Mouse (Mus musculus) kidney, embryonic 15.5 days (tissue): Measurements from ENCODE around the gene Prelid1. TPM values are rescaled to one million over a fixed set of nuclear protein-coding genes. Genes with fewer than 3 reads are reported as not detected.

Source experiments
- ATAC-seq: fragments of 200-750 bp; cut with Nextera tagmentation; replicated peaks from 2 replicates; pipeline ENCODE4 v1.8.0; 2017; ENCODE audit warnings: moderate TSS enrichment; ENCODE audit not compliant: low FRiP score
- H3K27ac ChIP-seq: fragments of 300-500 bp; sonication (generic); 2 replicates; pipeline ENCODE4 v1.5.1; 2015; ENCODE audit warnings: mild to moderate bottlenecking, inconsistent platforms
- H3K27me3 ChIP-seq: fragments of 300-500 bp; sonication (generic); 2 replicates; pipeline ENCODE4 v1.6.1; 2015; ENCODE audit warnings: inconsistent platforms
- H3K36me3 ChIP-seq: fragments of 300-500 bp; sonication (generic); 2 replicates; pipeline ENCODE4 v1.6.1; 2015; ENCODE audit warnings: inconsistent platforms
- H3K4me1 ChIP-seq: fragments of 300-500 bp; sonication (generic); 2 replicates; pipeline ENCODE4 v1.6.1; 2015; ENCODE audit warnings: inconsistent platforms
- H3K4me2 ChIP-seq: fragments of 300-500 bp; sonication (generic); 2 replicates; pipeline ENCODE4 v1.6.1; 2015; ENCODE audit warnings: moderate library complexity, mild to moderate bottlenecking, inconsistent platforms
- H3K4me3 ChIP-seq: fragments of 300-500 bp; sonication (generic); replicated peaks from 2 replicates; pipeline ENCODE4 v1.5.1; 2015; ENCODE audit warnings: mild to moderate bottlenecking, inconsistent platforms
- H3K9ac ChIP-seq: fragments of 300-500 bp; sonication (generic); 2 replicates; pipeline ENCODE4 v1.6.1; 2015; ENCODE audit warnings: mild to moderate bottlenecking, inconsistent platforms
- H3K9me3 ChIP-seq: fragments of 300-500 bp; sonication (generic); replicated peaks from 2 replicates; pipeline ENCODE4 v1.6.1; 2016; ENCODE audit warnings: inconsistent platforms
- WGBS: fragments of 180-500 bp; shearing (Covaris S2); methylation state at CpG from one replicate; pipeline ENCODE4 v1.1.7; 2015; ENCODE audit warnings: mixed read lengths; 5-methylcytosine and 5-hydroxymethylcytosine counted together
- polyA plus RNA-seq: library from polyadenylated mRNA; unstranded; fragments of >200 nt; fragmentation: Nextera tagmentation; extraction: Ambion mirVana; gene quantifications from 2 replicates; pipeline ENCODE4 v1.2.1, GENCODE M21; 2015

Gene Prelid1
- polyA plus RNA-seq, 1 experiment from 2014 or later = 464 TPM

DNA sequence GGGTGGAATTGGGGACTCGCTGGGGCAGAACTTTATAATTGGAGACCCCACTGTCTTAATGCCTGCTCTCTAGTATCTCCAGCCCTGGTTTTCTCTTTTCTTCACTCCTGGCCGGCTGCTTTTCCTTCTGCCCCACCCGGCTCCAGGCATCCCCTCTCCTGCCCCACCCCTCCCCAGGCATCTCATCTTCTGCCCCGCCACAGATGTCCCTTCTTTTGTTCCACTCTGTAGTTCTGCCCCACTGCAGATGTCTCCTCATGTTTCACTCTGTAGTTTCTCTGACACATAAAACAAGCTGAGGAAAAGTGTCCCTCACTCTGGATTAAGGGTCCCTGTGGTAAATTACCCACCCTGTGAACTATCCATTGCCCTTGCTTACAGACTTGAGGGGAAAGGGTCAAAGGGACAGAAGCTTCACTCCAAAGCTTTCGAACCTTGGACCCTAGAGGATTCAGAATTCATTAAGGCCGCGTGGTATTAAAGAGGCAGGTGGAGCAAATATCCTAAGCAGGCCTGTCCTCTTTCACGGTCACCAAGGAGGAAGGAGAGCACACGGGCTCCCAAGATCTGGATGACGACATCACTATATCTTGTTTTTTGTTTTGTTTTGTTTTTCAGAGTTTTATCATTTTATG is 17.2 kb downstream of the Prelid1 start:
- WGBS = 44% methylated on average over 10 of the region's 10 CpGs
- no peaks in the 10 kb centered on the region for H3K27me3 ChIP-seq
- 0 out of 2 replicates have a peak, but pooled peaks have one; percentile 46 for ATAC-seq
- H3K9ac ChIP-seq = no peak overlapping the region
- H3K36me3 ChIP-seq = no peaks in the 10 kb centered on the region
- no peak overlapping the region for H3K4me2 ChIP-seq
- no peak overlapping the region for H3K4me3 ChIP-seq
- H3K9me3 ChIP-seq = no peaks in the 10 kb centered on the region
- no peaks in the 10 kb centered on the region for H3K4me1 ChIP-seq
- 0 out of 2 replicates have a peak overlapping the region, but pooled peaks have one; percentile 8 for H3K27ac ChIP-seq

DNA sequence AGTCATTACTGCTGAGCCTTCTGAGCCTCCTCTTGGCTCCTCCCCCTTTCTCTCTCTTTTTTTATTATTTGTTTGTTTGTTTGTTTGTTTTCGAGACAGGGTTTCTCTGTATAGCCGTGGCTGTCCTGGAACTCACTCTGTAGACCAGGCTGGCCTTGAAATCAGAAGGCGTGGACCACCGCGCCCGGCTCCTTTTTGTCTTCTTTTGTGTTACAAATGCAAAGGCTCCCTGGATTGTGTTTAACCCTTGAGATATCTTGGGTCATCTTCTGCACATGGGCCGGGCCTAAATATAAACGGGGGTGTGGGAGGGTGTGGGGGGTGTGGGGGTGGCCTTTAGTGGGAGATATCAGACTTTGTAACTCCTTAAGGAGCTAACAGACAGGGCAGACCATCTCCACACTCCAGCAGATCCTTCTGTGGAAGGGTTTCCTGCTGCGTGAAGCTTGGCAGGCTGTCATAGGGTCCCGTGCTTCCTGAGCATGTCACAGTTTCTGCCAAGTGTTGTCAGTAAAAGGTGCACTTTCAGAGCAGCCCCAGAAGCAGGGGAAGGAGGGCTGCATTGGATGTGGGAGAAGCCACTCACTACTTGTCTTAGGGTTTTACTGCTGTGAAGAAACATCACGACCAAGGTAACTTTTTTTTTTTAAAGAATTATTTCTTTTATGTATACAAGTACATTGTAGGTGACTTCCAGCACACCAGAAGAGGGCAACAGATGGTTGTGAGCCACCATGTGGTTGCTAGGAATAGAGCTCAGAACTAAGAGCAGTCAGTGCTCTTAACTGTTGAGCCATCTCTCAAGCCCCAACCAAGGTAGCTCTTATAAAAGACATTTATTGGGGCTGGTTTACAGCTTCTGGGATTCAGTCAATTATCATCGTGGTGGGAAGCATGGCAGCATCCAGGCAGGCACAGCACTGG is 18.1 kb downstream of the Prelid1 start:
- no peaks in the 10 kb centered on the region for H3K9me3 ChIP-seq
- H3K9ac ChIP-seq = no peak overlapping the region
- no peak for ATAC-seq
- H3K4me3 ChIP-seq = no peak overlapping the region
- H3K36me3 ChIP-seq = no peaks in the 10 kb centered on the region
- no peaks in the 10 kb centered on the region for H3K4me1 ChIP-seq
- WGBS = 60% methylated on average over 12 of the region's 12 CpGs
- H3K4me2 ChIP-seq = no peak overlapping the region
- H3K27me3 ChIP-seq = no peaks in the 10 kb centered on the region
- no peak overlapping the region for H3K27ac ChIP-seq

DNA sequence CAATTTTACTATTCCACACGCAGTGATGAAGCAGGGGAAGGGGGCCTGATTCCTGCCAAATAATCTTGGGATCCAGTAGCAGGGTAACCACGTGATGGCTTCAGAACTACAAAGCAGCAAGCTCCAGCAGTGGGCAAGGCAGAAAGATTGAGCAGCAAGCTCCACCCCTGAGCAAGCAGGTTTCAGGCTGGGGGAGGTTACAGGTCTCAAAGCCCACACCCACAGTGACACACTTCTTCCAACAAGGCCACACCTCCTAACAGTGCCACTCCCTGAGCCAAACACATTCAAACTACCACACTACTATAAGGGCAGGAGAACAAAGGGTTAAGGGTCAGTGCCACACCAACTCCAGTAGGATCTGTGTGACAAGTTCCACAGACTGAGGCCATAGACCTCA is 19.0 kb downstream of the Prelid1 start:
- WGBS = 21% methylated on average over 2 of the region's 2 CpGs
- H3K9ac ChIP-seq = no peak overlapping the region
- H3K27me3 ChIP-seq = no peaks in the 10 kb centered on the region
- no peaks in the 10 kb centered on the region for H3K4me1 ChIP-seq
- H3K9me3 ChIP-seq = no peaks in the 10 kb centered on the region
- ATAC-seq = no peak
- peaks cover 8% of the 10 kb centered on the region for H3K36me3 ChIP-seq
- H3K27ac ChIP-seq = no peak overlapping the region
- H3K4me3 ChIP-seq = no peak overlapping the region
- no peak overlapping the region for H3K4me2 ChIP-seq

DNA sequence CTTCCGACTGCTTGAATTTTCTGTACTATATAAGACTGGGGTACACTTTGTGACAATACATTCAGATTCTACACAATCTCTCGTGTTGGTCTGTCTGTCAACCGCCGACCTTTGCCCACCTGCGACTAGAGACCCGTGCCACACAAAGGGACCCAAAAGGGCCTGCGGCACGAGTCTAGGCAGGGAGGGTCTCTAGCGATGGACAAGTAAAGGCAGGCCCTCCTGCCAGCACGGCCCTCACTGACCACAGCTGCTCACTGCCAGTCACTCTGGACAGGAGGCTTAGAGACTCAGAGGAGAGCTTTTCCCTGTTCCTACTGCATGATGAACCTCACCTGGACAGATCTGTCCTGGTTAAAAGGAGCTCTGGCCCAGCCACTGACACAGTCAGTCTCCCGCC is 22.2 kb downstream of the Prelid1 start:
- Histone ChIP-seq H3K27me3 (no peaks in the 10 kb centered on the region), H3K4me2 (no peak overlapping the region), H3K4me1 (no peaks in the 10 kb centered on the region), H3K4me3 (no peak overlapping the region), H3K27ac (no peak overlapping the region), H3K36me3 (peaks cover 40% of the 10 kb centered on the region), H3K9ac (no peak overlapping the region), H3K9me3 (no peaks in the 10 kb centered on the region)
- 49% methylated on average over 11 of the region's 11 CpGs for WGBS
- ATAC-seq = no peak

DNA sequence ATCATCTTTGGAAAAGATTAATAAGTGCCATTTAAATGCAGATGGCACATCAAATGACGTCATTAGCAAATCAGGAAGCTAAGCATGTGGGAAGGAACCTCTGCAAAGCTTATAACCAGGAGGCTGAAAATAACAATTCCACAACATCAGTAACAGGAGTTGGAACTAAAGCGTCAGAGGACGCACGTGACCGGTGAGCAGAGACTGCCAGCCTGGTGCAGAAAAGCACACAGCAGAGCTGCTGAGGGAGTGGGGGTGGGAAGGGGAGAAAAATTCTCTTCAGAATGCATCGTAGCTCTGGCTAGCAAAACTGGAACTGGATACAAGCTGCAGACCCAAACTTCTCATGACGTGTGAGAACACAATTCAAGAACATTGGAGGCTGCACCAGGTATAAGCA is 24.0 kb downstream of the Prelid1 start:
- WGBS = 94% methylated on average over 7 of the region's 7 CpGs
- H3K9ac ChIP-seq = no peak overlapping the region
- H3K4me3 ChIP-seq = no peak overlapping the region
- peaks cover 58% of the 10 kb centered on the region for H3K36me3 ChIP-seq
- no peaks in the 10 kb centered on the region for H3K27me3 ChIP-seq
- no peak overlapping the region for H3K4me2 ChIP-seq
- H3K4me1 ChIP-seq = no peaks in the 10 kb centered on the region
- no peaks in the 10 kb centered on the region for H3K9me3 ChIP-seq
- ATAC-seq = no peak
- H3K27ac ChIP-seq = no peak overlapping the region

DNA sequence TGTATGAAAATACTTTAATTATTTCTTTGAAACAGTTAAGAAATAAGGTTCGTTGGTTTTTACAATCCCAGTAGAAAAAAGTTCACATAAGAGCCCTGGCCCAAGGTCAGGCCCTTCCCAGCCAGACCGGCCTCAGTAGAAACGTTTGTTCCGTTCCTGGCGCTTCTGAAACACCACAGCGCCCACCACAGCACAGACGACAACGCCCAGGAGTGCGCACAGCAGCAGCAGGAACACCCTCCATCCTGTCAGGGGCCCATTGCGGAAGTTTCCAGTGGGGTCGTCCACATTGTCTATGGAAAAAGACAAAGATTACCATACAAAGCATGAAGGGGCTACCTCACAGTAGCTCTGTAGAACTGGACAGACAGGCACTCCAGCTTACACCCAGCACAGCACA is 26.4 kb downstream of the Prelid1 start:
- ATAC-seq = no peak
- no peaks in the 10 kb centered on the region for H3K9me3 ChIP-seq
- H3K4me1 ChIP-seq = no peaks in the 10 kb centered on the region
- H3K4me3 ChIP-seq = no peak overlapping the region
- H3K27ac ChIP-seq = no peak overlapping the region
- H3K36me3 ChIP-seq = peaks cover 81% of the 10 kb centered on the region
- no peaks in the 10 kb centered on the region for H3K27me3 ChIP-seq
- H3K9ac ChIP-seq = no peak overlapping the region
- WGBS = 82% methylated on average over 11 of the region's 11 CpGs
- no peak overlapping the region for H3K4me2 ChIP-seq

DNA sequence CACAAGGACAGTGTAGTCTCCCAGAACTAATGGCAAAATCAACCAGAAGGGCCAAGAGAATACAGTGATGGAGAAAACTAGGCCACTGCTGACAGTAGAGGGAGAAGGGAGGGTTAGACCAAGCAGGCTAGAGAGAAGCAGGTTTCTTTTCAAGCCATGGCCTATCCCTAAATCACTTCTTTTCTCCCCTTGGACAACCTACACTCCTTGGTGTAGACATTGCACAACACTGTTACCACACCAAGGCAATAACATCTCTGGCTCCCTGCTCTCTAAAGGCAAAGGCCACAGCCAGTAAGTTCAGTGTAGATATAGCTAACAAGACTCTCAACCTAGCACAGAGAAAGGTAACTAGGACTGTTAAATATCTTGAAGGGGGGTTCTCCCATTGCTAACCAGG is 40.8 kb downstream of the Prelid1 start:
- Histone ChIP-seq H3K4me1 (peaks cover 19% of the 10 kb centered on the region), H3K4me3 (peak overlapping the region; percentile 83), H3K36me3 (peaks cover 48% of the 10 kb centered on the region), H3K9me3 (no peaks in the 10 kb centered on the region), H3K27ac (no peak overlapping the region), H3K4me2 (peak overlapping the region; percentile 72), H3K9ac (peak overlapping the region; percentile 91; the same call in 1 of the 2 replicates), H3K27me3 (no peaks in the 10 kb centered on the region)
- ATAC-seq = no peak

DNA sequence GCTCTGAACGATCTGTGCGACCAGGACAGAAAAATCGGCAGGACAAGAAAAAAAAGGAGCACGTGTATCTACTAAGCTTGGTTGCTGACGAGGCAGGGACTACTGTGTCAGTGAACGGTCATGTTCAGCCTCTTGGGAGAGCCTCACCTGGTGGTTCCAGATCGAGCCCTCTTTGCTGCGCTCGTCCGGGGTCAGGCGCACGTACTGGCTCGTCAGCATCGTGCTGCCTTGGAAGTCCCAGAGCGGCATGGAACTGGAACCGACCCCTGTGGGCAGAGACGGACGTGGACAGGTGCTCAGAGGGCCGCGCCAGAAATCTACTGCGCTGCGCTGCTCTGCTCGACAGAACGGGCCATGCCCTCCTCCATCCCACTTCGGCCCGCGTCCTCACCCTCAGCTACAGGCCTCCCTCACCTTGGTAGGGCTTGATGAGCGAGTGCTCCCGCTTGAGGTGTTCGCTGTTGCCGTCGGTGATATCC is 41.7 kb downstream of the Prelid1 start:
- Histone ChIP-seq H3K27me3 (no peaks in the 10 kb centered on the region), H3K27ac (peak overlapping the region; percentile 97), H3K9me3 (no peaks in the 10 kb centered on the region), H3K9ac (peak overlapping the region; percentile 91), H3K4me3 (peak overlapping the region; percentile 83), H3K4me1 (peaks cover 19% of the 10 kb centered on the region), H3K4me2 (peak overlapping the region; percentile 72), H3K36me3 (peaks cover 41% of the 10 kb centered on the region)
- WGBS = under 1% methylated on average over 32 of the region's 32 CpGs
- peak; percentile 45 for ATAC-seq

DNA sequence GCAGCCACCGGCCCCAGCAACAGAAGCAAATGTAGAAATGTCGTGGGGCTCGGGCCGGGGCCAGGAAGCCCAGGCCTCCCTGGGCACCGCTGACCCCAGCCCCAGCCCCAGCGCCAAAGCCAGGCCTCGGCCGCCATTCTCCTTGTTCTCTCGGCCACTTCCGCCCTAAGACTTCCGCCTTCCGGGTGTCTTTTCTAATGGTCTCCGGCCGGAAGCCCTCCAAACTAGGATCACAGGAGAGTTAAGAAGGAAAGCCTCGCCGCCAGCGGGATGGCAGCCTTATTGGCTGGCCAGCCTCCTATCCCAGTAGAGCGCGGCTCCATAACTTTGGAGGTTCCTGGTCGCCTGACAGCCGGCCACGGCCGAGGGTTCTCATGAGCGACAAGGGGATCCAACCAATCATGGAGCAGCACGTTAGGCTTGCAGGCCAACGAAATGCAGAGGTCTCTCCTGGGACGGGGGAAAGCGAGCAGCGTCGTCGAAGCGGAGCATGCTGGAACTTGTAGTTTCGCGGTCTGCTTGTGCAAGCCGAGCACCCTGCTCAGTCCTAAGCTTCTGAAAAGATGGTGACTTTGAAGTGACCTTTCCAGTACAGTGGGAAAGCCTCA is 42.3 kb downstream of the Prelid1 start, which contains the start of gene Lman2:
Gene Lman2, minus strand, starts transcription at position 331 of the 608 bp plus-strand sequence.
- Histone ChIP-seq H3K4me2 (peak within 1 kb of the TSS; percentile 72), H3K36me3 (peaks cover 35% of the 10 kb centered on the region), H3K27ac (peak within 1 kb of the TSS; percentile 97), H3K9me3 (no peaks in the 10 kb centered on the region), H3K27me3 (no peaks in the 10 kb centered on the region), H3K4me3 (peak within 1 kb of the TSS; percentile 83), H3K4me1 (peaks cover 19% of the 10 kb centered on the region), H3K9ac (peak within 1 kb of the TSS; percentile 91)
- peak; percentile 98 for ATAC-seq
- WGBS = under 1% methylated on average over 35 of the region's 35 CpGs

DNA sequence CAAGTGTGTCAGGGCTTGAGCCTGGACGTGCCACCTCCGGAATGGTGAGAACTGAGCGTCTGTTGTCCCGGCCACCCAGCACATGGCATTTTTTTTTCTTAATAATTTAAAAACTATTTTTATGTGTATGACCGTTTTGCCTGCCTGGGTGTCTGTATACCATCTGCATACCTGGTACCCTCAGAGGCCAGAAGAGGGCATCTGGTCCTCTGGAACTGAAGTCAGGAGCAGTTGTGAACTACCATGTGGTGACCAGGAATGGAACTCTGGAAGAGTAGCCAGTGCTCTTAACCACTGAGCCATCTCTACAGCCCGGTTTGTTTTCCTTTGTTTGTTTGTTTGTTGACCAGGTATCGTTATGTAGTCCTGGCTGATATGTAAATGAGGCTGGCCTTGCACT is 48.1 kb downstream of the Prelid1 start:
- 86% methylated on average over 7 of the region's 7 CpGs for WGBS
- Histone ChIP-seq H3K9me3 (no peaks in the 10 kb centered on the region), H3K4me3 (no peak overlapping the region), H3K9ac (no peak overlapping the region), H3K36me3 (no peaks in the 10 kb centered on the region), H3K4me2 (no peak overlapping the region), H3K27me3 (peaks cover 18% of the 10 kb centered on the region), H3K4me1 (peaks cover 8% of the 10 kb centered on the region; the same call in 1 of the 2 replicates), H3K27ac (no peak overlapping the region)
- no peak for ATAC-seq

DNA sequence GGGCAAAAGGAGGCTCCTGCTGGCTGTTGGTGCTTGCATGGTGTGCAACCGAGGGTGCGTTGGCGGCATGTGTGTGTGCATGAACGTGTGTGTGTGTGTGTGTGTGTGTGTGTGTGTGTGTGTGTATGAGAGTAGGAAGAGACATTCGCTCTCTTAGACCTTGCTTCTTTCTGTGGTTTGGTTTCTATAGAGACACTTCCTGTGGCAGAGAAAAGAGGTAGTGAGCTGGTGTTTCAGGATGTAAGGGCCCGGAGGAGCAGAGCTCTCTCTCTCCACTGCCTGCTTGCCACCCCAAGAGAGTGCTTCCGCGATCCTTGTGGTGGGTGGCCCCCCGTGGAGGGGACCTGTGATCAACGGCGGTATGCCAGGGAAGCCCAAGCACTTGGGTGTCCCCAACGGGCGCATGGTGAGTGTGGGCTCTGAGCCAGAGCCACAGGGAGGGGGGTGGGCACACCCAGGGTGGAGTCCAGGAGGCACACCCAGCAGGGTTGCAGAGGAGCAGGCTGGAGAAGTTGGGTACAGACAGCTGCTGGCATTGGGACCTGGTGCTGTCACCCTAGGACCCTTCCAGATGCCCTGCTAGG is 49.3 kb downstream of the Prelid1 start, which contains the start of gene Rgs14:
Gene Rgs14, plus strand, starts transcription at position 202 of the 584 bp plus-strand sequence.
- H3K4me2 ChIP-seq = peak within 1 kb of the TSS; percentile 41
- WGBS = 60% methylated on average over 13 of the region's 13 CpGs
- H3K27ac ChIP-seq = no peak within 1 kb of the TSS
- no peaks in the 10 kb centered on the region for H3K36me3 ChIP-seq
- H3K4me3 ChIP-seq = peak within 1 kb of the TSS; percentile 19
- peaks cover 26% of the 10 kb centered on the region for H3K27me3 ChIP-seq
- H3K4me1 ChIP-seq = peaks cover 8% of the 10 kb centered on the region; the same call in 1 of the 2 replicates
- no peak within 1 kb of the TSS for H3K9ac ChIP-seq
- ATAC-seq = 0 out of 2 replicates have a peak, but pooled peaks have one; percentile 29
- H3K9me3 ChIP-seq = no peaks in the 10 kb centered on the region
